Mouse (Mus musculus) heart, adult 9 months (tissue): ENCODE measurements around the gene Osbpl5.
A peak's percentile ranks its signal among the peaks of the same experiment; 100 is the strongest.

ENCODE experiments used
- DNase-seq, 2 experiments: peaks; one replicate each; pipeline ENCODE4 v3.0.0; 2022; ENCODE audit warnings: low spot score in 2 of 2

Osbpl5 gene

DNA sequence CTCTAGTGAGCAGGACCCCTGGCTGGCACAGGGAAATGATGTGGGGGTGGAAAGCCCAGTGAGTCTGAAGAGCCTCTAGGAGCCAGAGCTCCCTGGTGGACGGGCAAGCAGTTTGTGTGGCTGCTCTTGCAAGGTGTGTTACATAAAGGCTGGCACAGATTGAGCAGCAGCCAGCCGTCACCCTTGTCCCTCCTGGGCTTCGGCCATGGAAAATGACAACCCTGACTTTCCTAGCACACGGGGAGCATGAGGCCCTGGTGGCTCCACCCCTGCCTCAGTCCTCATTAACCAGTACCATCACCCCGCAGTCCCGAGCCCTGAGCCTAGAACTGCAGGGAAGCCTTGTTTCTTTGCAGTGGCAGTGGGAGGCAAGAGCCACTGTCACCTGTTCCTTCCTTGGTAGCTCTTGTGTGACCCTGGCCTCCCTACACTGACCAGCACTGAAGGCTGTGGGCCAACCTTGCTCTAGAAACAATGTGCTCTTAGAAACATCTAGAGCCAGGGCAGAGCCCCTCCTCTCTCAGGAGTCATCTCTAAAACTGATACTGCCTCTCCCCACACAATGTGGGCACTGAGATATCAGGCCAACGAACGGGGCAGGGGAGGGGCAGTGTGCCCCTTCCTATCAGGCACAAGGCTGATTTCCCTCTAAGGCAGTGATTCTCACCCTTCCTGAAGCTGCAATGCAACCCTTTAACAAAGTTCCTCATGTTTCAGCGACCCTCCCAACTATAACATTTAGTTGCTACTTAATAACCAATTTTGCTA lies 1.2 kb downstream of the Osbpl5 start:
- DNase-seq: no peak

GRCm38 (mm10) chr7:143753990-143754715 lies 2.6 kb downstream of the Osbpl5 start:
- DNase-seq: peak in 1 of 2 experiments; percentile 41

GRCm38 (mm10) chr7:143752606-143753005 lies 4.2 kb downstream of the Osbpl5 start:
- no peak for DNase-seq

DNA sequence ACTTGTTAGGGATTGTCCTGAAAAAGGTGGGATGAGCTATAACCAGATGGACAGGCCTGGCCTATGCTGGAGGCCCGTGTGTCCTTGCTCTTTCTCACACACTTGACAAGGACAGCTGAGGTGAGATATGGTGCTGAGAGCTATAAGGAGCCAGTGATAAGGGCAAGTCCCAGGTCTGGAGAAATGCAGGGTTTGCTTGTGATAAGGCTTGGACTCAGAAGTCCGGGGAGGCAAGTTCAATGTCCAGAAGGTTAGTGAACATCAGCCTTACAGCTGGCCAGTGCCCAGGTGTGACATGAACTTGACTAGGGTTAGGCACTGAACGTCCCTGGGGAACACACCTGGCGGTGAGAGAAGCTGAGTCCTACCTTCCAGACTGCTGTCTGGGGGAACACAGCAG lies 4.7 kb downstream of the Osbpl5 start:
- DNase-seq: no peak

GRCm38 (mm10) chr7:143751380-143751779 lies 5.4 kb downstream of the Osbpl5 start:
- DNase-seq: no peak

GRCm38 (mm10) chr7:143749045-143749444 lies 7.7 kb downstream of the Osbpl5 start:
- DNase-seq: no peak

DNA sequence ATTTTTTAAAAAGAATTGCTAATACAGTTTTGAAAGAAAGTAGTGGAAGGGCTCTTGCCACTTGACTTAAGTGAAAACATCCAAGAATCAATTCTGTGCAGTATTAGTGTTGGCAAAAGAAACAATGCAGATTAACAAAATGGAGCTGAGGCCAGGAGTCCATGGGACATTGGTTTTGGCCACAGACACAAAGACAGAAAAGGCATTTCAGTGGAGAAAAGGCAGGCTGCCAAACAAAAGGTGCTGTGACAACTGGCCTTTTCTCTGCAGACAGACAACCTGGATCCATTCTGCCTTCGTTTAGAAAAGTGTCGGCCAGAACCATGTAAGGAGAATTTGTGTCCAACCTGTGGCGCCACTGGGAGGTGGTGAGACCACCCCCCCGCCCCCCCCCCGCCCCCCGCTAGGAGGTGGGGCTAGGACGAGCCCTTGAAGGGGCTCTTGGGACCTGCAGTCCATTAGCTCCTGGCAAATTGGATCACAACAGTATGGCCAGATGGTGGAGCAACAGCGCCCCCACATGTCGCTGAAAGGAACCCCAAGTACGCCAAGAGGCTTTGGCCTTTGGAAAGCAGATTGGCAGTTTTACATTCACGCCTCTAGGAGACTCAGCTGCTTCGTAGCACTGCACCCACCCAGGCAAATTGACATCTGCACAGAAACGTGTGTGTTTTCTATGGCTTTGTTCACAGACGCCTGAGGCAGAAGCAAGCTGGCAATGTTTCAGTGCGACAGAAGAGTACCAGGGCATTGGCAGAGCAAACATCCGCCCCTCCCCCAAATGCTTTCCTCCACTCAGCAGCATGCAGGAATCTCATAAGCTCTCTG lies 8.5 kb downstream of the Osbpl5 start:
- DNase-seq: peak; percentile 68 to 89

DNA sequence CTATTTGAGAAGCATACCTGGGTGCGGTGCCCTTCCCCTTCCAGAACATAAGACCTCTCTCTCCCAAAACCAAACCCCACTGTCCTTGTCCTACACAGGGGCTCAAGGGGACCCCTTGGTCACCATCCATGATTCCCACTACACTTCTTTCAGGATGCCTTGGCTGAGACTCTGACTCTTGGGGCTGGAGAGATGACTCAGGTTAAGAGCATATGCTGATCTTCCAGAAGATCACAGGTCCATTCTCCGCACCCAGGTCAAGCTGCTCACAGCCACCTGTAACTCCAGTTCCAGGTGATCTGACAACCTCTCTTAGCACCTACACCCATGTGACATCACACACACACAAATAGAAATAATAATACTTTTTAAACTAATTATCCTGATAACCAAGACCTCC lies 16.1 kb downstream of the Osbpl5 start:
- DNase-seq: no peak

- DNase-seq: peak; percentile 87
These were observed 17.0 kb downstream of the Osbpl5 start for GRCm38 (mm10) chr7:143739511-143740461.

- DNase-seq: no peak
These were observed 18.2 kb downstream of the Osbpl5 start for GRCm38 (mm10) chr7:143738601-143739006.

- no peak for DNase-seq
These were observed 18.6 kb downstream of the Osbpl5 start for GRCm38 (mm10) chr7:143738194-143738593.

DNA sequence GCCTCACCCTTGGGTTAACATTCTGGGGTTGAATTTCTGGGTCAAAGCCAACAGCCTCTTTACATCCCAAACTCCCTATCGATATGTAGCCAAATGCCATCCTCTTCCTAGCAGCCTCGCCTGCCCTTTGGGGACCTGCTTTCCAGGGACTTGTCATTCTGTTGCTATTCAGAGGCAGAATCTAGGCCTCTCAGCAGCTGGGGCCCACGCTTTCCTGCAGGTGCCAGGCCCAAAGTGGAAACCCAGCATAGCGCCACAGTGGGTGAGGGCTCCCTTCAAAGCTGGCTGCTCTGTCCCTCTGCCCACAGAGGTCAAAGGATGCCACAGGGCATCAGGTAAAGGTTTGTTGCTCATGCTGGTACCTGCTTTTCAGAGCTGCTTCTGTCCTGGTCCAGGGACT lies 23.0 kb downstream of the Osbpl5 start:
- no peak for DNase-seq

- peak; percentile 54 to 59 for DNase-seq
These were observed 26.9 kb downstream of the Osbpl5 start for GRCm38 (mm10) chr7:143729886-143730285.

DNA sequence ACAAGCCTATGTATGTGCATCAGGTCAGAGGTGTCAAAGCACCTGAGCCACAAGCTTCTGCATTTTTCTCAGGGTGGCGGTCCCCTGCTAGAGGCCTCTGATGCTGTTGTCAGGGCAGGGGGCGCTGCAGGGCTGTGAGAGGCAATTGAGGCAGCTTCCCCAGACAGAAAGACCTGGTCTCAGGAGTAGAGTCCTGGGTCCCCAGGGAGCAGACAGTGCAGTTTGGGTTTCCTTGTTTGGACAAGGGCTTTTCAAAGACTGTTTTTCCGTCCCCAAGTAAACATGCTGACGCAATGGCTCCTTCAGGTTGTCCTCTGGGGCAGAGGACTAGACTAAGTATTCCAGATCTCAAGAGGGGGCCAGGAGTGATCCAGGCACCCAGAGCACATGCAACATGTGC lies 30.4 kb downstream of the Osbpl5 start:
- DNase-seq: no peak

DNA sequence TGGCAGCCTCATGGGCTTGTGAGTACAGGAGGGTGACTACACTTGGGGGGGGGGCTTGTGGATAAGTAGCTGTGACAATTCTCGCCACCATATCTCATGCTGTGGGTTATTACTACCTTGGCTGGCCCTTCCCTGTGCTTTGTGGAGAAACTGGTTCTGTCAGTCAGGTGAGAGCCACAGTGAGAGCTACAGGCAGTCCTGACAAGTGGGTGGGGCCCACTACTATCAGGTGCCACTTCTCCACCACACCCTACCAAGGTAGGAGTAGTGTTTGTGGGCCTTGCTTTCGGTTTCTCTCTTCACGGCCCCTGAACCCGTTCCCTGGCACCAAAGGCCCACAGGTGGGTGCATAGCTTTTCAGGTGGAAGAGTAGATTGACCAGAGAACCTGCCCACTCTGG lies 32.9 kb downstream of the Osbpl5 start:
- DNase-seq: no peak

GRCm38 (mm10) chr7:143722646-143723045 lies 34.1 kb downstream of the Osbpl5 start:
- DNase-seq: no peak

- DNase-seq: no peak
These were observed 39.0 kb downstream of the Osbpl5 start for GRCm38 (mm10) chr7:143717811-143718210.

DNA sequence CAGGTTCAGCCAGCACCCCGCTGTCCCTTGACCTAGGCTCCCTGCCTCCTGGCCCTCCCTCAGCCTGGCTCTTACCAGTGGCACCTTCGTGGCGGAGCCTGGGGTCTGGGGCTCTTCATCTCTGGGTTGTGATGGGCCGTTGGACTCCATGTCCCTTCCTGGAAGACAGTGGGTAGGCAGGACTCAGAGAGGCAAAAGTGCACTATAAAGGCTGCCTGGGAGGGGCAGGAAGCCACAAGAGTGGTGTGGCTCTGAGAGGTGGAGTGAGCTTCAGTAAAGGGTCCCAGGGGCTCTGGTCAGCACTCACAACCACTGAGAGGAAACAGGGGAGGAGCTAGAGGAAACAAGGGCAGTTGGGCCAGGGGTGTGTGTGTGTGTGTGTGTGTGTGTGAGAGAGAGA lies 43.4 kb downstream of the Osbpl5 start:
- DNase-seq: no peak

- DNase-seq: no peak
These were observed 43.9 kb downstream of the Osbpl5 start for GRCm38 (mm10) chr7:143712771-143713348.

- no peak for DNase-seq
These were observed 44.8 kb downstream of the Osbpl5 start for GRCm38 (mm10) chr7:143712023-143712422.

- no peak for DNase-seq
These were observed 45.4 kb downstream of the Osbpl5 start for GRCm38 (mm10) chr7:143711381-143711780.
